Mouse (Mus musculus) thymus, postnatal 25 days (tissue): ENCODE measurements around the gene Agbl4.

Source experiments
- DNase-seq: peaks from one replicate; pipeline ENCODE4 v3.0.0; 2022

The Agbl4 gene

GRCm38 (mm10) chr4:111284625-111285024, 887.2 kb downstream of the Agbl4 start:
- DNase-seq: no peak

- no peak for DNase-seq
Measured at GRCm38 (mm10) chr4:111294528-111295241, 897.2 kb downstream of the Agbl4 start.

- DNase-seq: no peak
Measured at GRCm38 (mm10) chr4:111306518-111306917, 909.1 kb downstream of the Agbl4 start.

- no peak for DNase-seq
Measured at GRCm38 (mm10) chr4:111307166-111307565, 909.7 kb downstream of the Agbl4 start.

GRCm38 (mm10) chr4:111307633-111308032, 910.2 kb downstream of the Agbl4 start:
- DNase-seq: no peak

GRCm38 (mm10) chr4:111308572-111309288, 911.3 kb downstream of the Agbl4 start:
- DNase-seq: no peak

GRCm38 (mm10) chr4:111327094-111327493, 929.6 kb downstream of the Agbl4 start:
- no peak for DNase-seq

GRCm38 (mm10) chr4:111327760-111328373, 930.4 kb downstream of the Agbl4 start:
- DNase-seq: no peak

- DNase-seq: no peak
Measured at GRCm38 (mm10) chr4:111329501-111329900, 932.0 kb downstream of the Agbl4 start.

- DNase-seq: no peak
Measured at GRCm38 (mm10) chr4:111332864-111333263, 935.4 kb downstream of the Agbl4 start.

GRCm38 (mm10) chr4:111349965-111350364, 952.5 kb downstream of the Agbl4 start:
- DNase-seq: no peak

GRCm38 (mm10) chr4:111350615-111351525, 953.4 kb downstream of the Agbl4 start:
- DNase-seq: no peak

- no peak for DNase-seq
Measured at GRCm38 (mm10) chr4:111356584-111357115, 959.2 kb downstream of the Agbl4 start.

GRCm38 (mm10) chr4:111357176-111357575, 959.7 kb downstream of the Agbl4 start:
- no peak for DNase-seq

GRCm38 (mm10) chr4:111364199-111364598, 966.7 kb downstream of the Agbl4 start:
- DNase-seq: no peak

- DNase-seq: no peak
Measured at GRCm38 (mm10) chr4:111367771-111368170, 970.3 kb downstream of the Agbl4 start.

- no peak for DNase-seq
Measured at GRCm38 (mm10) chr4:111377159-111377558, 979.7 kb downstream of the Agbl4 start.

- no peak for DNase-seq
Measured at GRCm38 (mm10) chr4:111378071-111378470, 980.6 kb downstream of the Agbl4 start.

GRCm38 (mm10) chr4:111383101-111383500, 985.6 kb downstream of the Agbl4 start:
- DNase-seq: no peak

- no peak for DNase-seq
Measured at GRCm38 (mm10) chr4:111390736-111391135, 993.3 kb downstream of the Agbl4 start.

GRCm38 (mm10) chr4:111399784-111400183, 1002.3 kb downstream of the Agbl4 start:
- DNase-seq: no peak

GRCm38 (mm10) chr4:111400676-111401075, 1003.2 kb downstream of the Agbl4 start:
- no peak for DNase-seq

- DNase-seq: no peak
Measured at GRCm38 (mm10) chr4:111403243-111403642, 1005.8 kb downstream of the Agbl4 start.
